Mouse (Mus musculus): ENCODE measurements around the gene Gm10972.

DNA sequence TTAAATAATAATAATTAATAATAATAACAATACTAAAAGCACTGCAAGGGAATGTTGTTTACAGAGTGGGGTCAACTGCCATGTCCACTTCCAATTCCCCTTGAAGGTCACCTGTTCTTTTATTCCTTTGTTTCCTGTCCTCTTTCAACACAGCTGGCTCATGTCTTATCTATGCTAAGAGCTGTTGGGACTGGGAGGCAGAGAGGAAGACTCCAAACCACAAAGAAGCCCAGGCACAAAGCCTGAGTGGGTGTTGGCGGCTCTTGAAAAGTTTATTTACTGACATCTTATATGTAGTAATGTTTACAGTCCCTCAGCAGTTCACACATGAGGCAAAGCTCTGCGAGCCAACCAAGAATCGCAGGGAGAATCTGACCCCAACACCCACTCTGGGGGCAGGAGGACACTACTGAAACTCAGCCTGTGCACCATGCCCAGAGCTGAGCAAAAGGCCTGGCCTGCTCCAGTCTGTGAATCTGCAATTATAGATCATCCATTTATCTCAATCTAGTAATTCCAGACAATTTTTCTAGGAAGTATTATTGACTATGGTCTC is 45.6 kb upstream of the Gm10972 start:
- TF ChIP-seq POLR2A (IDR thresholded peaks at IDR 0.05; ENCODE audit: borderline replicate concordance, extremely low read depth, low read depth, low read length) (no peak), CTCF (IDR thresholded peaks at IDR 0.05; ENCODE audit: insufficient read depth, low read length) (no peak)
